Mouse (Mus musculus) kidney, adult 2 months (tissue): ENCODE measurements around the gene Ntm. TPM values are rescaled to one million over a fixed set of nuclear protein-coding genes. Genes with fewer than 3 reads are reported as not detected.

Experiments
- DNase-seq: peaks from one replicate; pipeline ENCODE4 v3.0.0; 2021
- H3K27ac ChIP-seq: fragments of 200-500 bp; 2 replicates; pipeline ENCODE4 v1.5.1; 2012; ENCODE audit warnings: low read depth, low read length, control low read depth, inconsistent platforms; ENCODE audit not compliant: insufficient read depth
- H3K27me3 ChIP-seq: fragments of 200-500 bp; replicated peaks from 2 replicates; pipeline ENCODE4 v1.6.1; 2012; ENCODE audit warnings: mild to moderate bottlenecking, moderate library complexity, low read length, inconsistent platforms; ENCODE audit not compliant: control insufficient read depth, insufficient read depth
- H3K36me3 ChIP-seq: fragments of 200-500 bp; 2 replicates; pipeline ENCODE4 v1.6.1; 2012; ENCODE audit warnings: mild to moderate bottlenecking, moderate library complexity, low read length, inconsistent platforms; ENCODE audit not compliant: control insufficient read depth, insufficient read depth
- H3K4me1 ChIP-seq: fragments of 200-500 bp; 2 replicates; pipeline ENCODE4 v1.6.1; 2011; ENCODE audit warnings: low read length; ENCODE audit not compliant: control insufficient read depth, insufficient read depth
- H3K4me3 ChIP-seq: fragments of 200-500 bp; 2 replicates; pipeline ENCODE4 v1.5.1; 2011; ENCODE audit warnings: mild to moderate bottlenecking, low read depth, low read length, control low read depth; ENCODE audit not compliant: insufficient read depth
- CTCF ChIP-seq: fragments of 200-500 bp; conservative IDR thresholded peaks from 2 replicates; pipeline ENCODE4 v1.5.1; 2011; ENCODE audit warnings: low read depth, mild to moderate bottlenecking, control low read depth, low read length, moderate library complexity, mixed read lengths; ENCODE audit not compliant: insufficient read depth, insufficient read length
- POLR2A ChIP-seq: fragments of 200-500 bp; IDR thresholded peaks from one replicate; pipeline ENCODE4 v1.6.1; 2011; ENCODE audit warnings: low read depth, low read length, control low read depth
- WGBS: fragments of 180-500 bp; shearing (Covaris S2); methylation state at CpG from one replicate; pipeline ENCODE4 v1.1.7; 2018; 5-methylcytosine and 5-hydroxymethylcytosine counted together
- polyA plus RNA-seq: library from polyadenylated mRNA; depleted of rRNA; stranded (reverse); fragments of >200 nt; gene quantifications from 2 replicates; pipeline ENCODE4 v1.2.3, GENCODE M21; 2012

Gene Ntm
- polyA plus RNA-seq, 1 experiment = 0.74 TPM

DNA sequence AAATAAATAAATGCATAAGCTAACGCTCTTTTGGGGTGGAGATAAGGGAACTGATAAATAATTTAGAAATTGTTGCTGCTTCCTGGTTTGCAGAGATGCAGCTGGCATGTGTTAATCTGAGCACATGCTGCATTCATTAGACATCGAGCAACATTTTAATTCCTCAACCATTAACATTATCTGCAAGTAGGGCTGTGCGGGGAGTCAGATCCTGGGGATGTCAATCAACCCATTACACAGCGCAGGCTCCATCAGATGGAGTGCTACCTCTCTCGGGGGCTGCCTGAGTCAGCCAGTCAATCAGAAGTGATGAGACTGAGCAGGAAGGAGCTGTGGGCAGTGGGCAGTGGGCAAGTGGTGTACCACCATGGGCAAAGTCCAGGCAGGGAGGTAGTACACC is 100.5 kb downstream of the Ntm start:
- Histone ChIP-seq H3K27me3 (peaks cover 1% of the 10 kb centered on the region; the same call in 1 of the 2 replicates), H3K27ac (no peak overlapping the region), H3K4me1 (no peaks in the 10 kb centered on the region), H3K4me3 (no peak overlapping the region), H3K36me3 (no peaks in the 10 kb centered on the region)
- 56% methylated on average over 5 of the region's 5 CpGs for WGBS
- DNase-seq = no peak
- TF ChIP-seq CTCF = no peak
- no peak for TF ChIP-seq POLR2A

DNA sequence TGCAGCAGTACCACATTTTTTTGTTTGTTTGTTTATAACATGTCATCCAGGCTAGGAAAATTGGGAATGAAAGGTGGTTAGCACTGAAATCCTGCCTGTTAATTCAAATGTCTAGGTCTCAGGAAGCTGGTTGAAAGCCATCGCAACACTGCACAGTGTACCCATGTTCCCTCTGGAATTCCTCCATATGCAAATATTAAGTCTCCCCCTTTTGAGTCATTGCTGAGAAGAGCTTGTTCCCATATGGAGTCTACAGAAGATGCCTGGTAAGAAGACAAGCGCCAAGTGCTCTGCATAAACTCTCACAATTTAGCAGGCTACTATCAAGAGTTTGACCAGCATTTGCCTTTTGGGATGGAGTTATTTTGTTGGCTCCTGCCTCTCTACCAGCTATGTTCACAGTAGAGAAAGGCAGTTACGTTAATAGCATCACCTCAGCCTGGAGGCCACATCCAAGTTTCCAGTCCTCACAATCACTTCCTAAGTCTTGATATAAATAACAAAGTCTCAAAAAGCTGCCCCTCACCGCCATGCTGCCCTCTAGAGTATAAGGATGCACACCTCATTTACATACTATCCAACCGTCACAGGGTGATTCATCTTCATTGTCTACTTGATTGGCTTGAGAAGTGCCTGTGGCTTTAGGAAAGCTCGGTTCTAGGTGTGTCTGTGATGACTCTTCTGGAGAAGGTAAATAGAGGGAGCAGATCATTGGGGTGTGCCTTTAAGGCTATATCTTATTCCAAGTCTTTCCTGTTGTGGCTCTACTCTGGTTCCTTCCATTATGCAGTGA is 103.5 kb downstream of the Ntm start:
- Histone ChIP-seq H3K27me3 (peaks cover 1% of the 10 kb centered on the region; the same call in 1 of the 2 replicates), H3K4me3 (no peak overlapping the region), H3K4me1 (no peaks in the 10 kb centered on the region), H3K27ac (no peak overlapping the region), H3K36me3 (no peaks in the 10 kb centered on the region)
- TF ChIP-seq CTCF (no peak), POLR2A (no peak)
- DNase-seq = no peak
- WGBS = 89% methylated on average over 6 of the region's 6 CpGs

DNA sequence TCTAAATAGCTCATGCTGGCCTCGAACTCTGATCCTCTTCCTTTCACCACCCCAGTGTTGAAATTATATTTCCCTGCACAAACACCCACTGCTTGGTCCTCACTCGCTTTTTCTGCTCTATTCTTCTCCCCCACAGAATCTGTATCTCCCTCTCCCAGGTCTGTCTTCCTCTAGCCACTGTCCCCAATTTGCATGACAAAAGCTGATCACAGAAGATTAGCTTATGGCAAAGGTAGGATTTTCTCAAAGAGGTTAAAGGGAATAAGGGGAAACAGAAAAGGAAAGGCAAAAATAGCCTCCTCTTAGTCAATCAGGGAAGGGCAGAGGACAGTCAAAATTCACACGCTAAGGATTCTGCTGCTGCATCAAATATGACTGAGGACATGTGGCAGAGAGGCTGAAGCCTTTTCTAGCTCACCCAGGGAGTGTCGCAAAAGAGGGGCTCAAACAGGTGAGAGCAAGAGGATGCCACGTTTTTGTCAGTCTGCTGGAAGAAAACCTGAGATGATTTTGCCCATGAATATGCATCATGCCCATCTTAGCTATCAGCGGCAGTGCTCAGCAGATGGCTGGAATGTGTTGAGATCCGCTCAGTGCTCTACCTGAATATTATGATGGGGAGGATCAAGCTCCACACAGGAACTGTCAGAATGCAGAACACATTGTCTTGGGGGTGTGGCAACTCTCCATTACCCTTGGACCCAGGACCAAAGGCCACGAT is 114.0 kb downstream of the Ntm start:
- no peak for DNase-seq
- H3K4me3 ChIP-seq = no peak overlapping the region
- H3K36me3 ChIP-seq = no peaks in the 10 kb centered on the region
- TF ChIP-seq POLR2A (no peak), CTCF (no peak)
- no peaks in the 10 kb centered on the region for H3K27me3 ChIP-seq
- H3K4me1 ChIP-seq = no peaks in the 10 kb centered on the region
- no peak overlapping the region for H3K27ac ChIP-seq
- 60% methylated on average over 8 of the region's 8 CpGs for WGBS

DNA sequence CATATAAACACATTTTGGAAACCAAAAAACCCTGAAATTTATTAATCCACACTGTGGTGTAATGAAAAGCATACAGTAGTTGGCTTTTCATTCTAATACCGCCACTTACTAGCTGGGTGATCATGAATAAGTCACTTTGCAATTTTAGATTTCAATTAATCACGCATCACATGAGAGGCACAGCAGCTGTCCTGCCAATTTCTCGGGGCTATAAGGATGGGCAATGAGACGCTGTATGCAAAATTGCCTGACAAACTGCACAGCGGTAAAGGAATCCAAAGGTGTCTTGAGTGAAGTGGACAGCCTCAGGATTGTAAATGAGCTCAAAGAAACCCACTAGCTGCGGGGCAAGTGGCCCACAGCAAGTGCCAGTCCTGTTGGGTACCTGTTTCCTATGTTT is 125.6 kb downstream of the Ntm start:
- H3K36me3 ChIP-seq = no peaks in the 10 kb centered on the region
- H3K27ac ChIP-seq = no peak overlapping the region
- peaks cover 1% of the 10 kb centered on the region; the same call in 1 of the 2 replicates for H3K27me3 ChIP-seq
- TF ChIP-seq CTCF = no peak
- no peak for TF ChIP-seq POLR2A
- H3K4me3 ChIP-seq = no peak overlapping the region
- WGBS = 80% methylated on average over 6 of the region's 6 CpGs
- DNase-seq = no peak
- no peaks in the 10 kb centered on the region for H3K4me1 ChIP-seq

DNA sequence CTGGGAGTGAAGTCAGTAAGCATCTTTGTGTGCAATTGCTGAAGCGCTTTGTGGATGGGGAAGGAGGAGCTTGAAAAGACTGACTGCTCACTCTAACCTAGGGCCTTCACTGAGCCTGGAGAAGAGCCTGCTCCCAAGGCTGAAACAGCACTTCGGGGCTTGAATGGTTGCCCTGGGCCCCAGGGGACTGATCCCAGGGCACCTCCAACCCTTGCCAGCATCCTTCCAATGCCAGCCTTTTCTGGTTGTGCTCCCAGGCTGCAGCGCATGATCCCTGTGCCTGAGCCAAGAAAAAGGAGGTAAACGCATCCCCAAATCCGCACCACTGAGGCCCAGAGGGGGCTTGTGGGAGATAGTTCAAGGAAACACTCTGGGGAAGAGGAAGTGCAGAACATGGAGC is 128.0 kb downstream of the Ntm start:
- peak; percentile 76 for DNase-seq
- Histone ChIP-seq H3K4me1 (no peaks in the 10 kb centered on the region), H3K27me3 (peaks cover 1% of the 10 kb centered on the region; the same call in 1 of the 2 replicates), H3K36me3 (no peaks in the 10 kb centered on the region), H3K27ac (no peak overlapping the region), H3K4me3 (no peak overlapping the region)
- TF ChIP-seq POLR2A = no peak
- TF ChIP-seq CTCF = no peak
- 81% methylated on average over 5 of the region's 5 CpGs for WGBS

DNA sequence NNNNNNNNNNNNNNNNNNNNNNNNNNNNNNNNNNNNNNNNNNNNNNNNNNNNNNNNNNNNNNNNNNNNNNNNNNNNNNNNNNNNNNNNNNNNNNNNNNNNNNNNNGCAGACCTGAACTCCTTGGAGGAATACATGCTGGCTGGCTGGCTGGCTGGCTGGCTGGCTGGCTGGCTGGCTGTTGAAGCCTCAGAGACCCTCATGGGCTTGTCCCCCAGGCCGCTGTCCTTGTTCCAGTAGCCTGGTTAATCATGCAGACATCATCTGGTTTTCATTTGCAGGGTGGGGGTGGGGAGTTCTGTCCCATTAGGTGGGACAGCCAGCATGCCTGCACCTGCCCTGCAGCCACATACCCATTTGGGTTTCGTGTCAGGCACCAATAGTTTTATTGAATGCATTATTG is 129.2 kb downstream of the Ntm start:
- Histone ChIP-seq H3K27me3 (no peaks in the 10 kb centered on the region), H3K36me3 (no peaks in the 10 kb centered on the region), H3K4me3 (no peak overlapping the region), H3K4me1 (no peaks in the 10 kb centered on the region), H3K27ac (no peak overlapping the region)
- whole genome bisulfite sequencing = 39% methylated on average over 2 of the region's 2 CpGs
- DNase-seq = no peak
- TF ChIP-seq POLR2A = no peak
- TF ChIP-seq CTCF = no peak

DNA sequence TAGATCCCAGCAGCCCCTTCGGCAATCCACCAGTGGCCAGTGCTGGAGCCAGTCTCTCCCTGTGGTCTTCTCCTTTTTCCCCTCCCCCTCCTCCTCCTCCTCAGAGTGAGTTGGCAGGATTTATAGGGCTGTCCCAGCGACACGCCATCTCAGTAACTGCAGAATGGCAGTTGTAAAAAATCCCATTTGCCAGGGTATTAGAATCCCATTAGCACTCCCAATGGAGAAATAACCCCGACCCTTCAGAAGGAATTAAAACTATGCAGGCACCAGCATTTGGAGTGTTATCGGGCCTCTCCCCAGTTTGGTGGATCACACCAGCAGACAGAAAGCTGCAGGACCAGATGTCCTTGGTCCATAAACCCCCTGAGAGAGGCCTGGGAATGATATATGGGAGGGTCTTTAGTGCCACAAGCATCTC is 135.7 kb downstream of the Ntm start:
- DNase-seq = no peak
- TF ChIP-seq CTCF = no peak
- TF ChIP-seq POLR2A = no peak
- Histone ChIP-seq H3K27me3 (no peaks in the 10 kb centered on the region), H3K4me1 (no peaks in the 10 kb centered on the region), H3K4me3 (no peak overlapping the region), H3K27ac (no peak overlapping the region), H3K36me3 (no peaks in the 10 kb centered on the region)
- WGBS = 19% methylated on average over 5 of the region's 5 CpGs
